Mouse (Mus musculus): ENCODE results near the gene Lbx1. TPM values are rescaled to one million over a fixed set of nuclear protein-coding genes. Genes with fewer than 3 reads are reported as not detected.
A peak's percentile ranks its signal among the peaks of the same experiment; 100 is the strongest.

Gene Lbx1
- polyA plus RNA-seq, 1 experiment from 2014 or later: not detected

DNA sequence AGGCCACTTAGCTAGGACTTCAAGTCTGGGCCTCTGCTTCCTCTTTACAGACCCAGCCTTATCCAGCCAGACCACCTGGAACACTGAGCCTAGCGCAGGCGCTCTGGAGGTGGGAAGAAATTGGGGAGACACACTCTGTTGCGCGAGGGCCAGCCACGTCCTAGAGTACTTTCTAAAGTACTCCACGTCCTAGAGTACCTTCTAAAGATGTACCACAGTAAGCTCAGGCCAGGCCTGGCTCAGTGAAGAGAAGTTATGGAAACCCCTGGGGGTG is 11.4 kb downstream of the Lbx1 start:
- no peaks in the 10 kb centered on the region for H3K9me3 ChIP-seq (replicated peaks; ENCODE audit: control insufficient read depth, low read length)
- peaks cover 89% of the 10 kb centered on the region for H3K27me3 ChIP-seq (replicated peaks; ENCODE audit: control insufficient read depth, insufficient read depth, low read length)
- H3K9ac ChIP-seq (ENCODE audit: low read length): no peak overlapping the region
- H3K27ac ChIP-seq (ENCODE audit: low read depth, low read length): no peak overlapping the region
- H3K36me3 ChIP-seq (ENCODE audit: control insufficient read depth, insufficient read depth, low read length): no peaks in the 10 kb centered on the region
- peak overlapping the region; percentile 1; the same call in 1 of the 2 replicates for H3K4me2 ChIP-seq (ENCODE audit: low read length)
- H3K4me1 ChIP-seq (ENCODE audit: control insufficient read depth, insufficient read depth, low read length): no peaks in the 10 kb centered on the region; the same call in 1 of the 2 replicates
- DNase-seq (ENCODE audit: low spot score) (no peak), ATAC-seq (no peak)
- WGBS: under 1% methylated on average over 6 of the region's 6 CpGs
- H3K4me3 ChIP-seq (ENCODE audit: low read depth, low read length): no peak overlapping the region

DNA sequence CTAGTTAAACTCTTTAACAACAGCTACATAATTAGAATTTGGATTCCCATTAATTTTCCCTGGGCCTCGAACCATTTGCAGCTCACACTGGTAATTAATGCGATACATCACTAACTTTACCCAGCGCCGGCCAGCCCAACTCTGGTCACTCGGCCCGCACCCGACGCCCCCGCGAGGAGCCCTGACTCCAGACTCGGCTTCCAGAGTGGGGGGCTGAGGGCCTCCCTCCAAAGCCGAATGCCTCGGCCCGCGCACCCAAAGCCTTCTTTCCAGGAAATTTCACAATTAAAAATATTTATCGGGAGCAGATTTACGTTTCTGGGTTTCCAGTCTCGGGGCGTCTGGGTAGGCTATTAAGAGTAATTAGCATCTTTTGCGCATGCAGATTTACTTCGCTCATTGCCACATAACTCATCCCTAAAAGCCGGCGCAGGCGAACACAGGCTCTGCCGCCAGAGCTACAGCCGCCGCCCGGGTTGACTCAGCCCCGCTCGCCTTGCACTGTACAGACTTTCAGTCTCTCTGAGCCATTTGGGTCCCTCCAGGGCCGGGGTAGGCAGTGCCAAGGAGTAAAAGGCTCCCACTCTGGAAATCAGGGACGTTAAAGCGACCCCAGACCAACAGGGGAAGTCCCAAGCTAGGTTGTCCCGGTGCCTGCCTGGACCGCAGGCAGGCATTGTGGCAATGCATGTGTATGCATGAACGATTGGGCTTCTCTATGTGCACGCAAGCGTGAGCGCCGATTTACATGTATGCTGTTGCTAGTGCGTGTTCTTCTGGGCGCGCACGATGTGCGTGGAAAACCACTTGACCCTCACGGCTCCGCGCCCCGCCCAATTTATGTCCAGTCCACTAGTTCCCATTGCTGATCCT is 12.0 kb downstream of the Lbx1 start:
- H3K4me1 ChIP-seq (ENCODE audit: control insufficient read depth, insufficient read depth, low read length): no peaks in the 10 kb centered on the region; the same call in 1 of the 2 replicates
- H3K36me3 ChIP-seq (ENCODE audit: control insufficient read depth, insufficient read depth, low read length): no peaks in the 10 kb centered on the region
- ATAC-seq (no peak), DNase-seq (ENCODE audit: low spot score) (no peak)
- no peaks in the 10 kb centered on the region for H3K9me3 ChIP-seq (replicated peaks; ENCODE audit: control insufficient read depth, low read length)
- H3K27me3 ChIP-seq (replicated peaks; ENCODE audit: control insufficient read depth, insufficient read depth, low read length): peaks cover 85% of the 10 kb centered on the region
- H3K9ac ChIP-seq (ENCODE audit: low read length): no peak overlapping the region
- no peak overlapping the region for H3K27ac ChIP-seq (ENCODE audit: low read depth, low read length)
- no peak overlapping the region for H3K4me3 ChIP-seq (ENCODE audit: low read depth, low read length)
- H3K4me2 ChIP-seq (ENCODE audit: low read length): peak overlapping the region; percentile 1; the same call in 1 of the 2 replicates
- 2% methylated on average over 49 of the region's 49 CpGs for WGBS

DNA sequence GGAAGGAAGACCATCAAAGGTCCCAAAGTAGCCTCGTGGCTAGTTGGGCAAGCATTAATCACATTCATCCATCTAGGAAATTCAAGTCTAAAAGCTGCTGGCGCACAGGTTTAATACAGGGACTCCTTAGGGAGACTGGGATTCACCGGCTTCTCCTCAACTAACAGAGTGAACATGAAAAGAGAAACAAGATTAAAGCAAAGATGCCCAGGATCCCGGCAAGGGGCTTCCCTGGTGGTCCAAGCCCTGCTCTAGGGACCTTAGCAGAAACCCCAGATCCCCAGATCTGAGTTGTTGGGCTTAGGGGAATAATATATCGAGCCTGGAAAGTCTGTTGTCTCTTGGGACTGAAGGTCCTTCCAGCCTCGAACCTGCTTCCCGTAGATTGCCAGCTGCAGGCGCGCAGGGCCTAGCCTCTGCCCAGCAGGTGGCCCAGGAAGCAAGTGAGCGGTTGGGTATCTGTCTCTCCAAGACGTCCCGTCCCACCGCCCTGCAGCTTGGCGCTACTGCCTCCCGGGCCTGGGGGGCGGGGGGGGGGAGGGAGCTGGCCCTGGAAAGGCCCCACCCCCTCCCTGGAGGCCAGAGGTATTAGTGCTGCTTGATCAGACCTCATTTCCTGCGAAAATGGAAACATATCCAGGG is 13.3 kb downstream of the Lbx1 start:
- Histone ChIP-seq H3K4me1 (ENCODE audit: control insufficient read depth, insufficient read depth, low read length) (no peaks in the 10 kb centered on the region; the same call in 1 of the 2 replicates), H3K4me2 (ENCODE audit: low read length) (no peak overlapping the region), H3K36me3 (ENCODE audit: control insufficient read depth, insufficient read depth, low read length) (no peaks in the 10 kb centered on the region), H3K4me3 (ENCODE audit: low read depth, low read length) (no peak overlapping the region), H3K9me3 (replicated peaks; ENCODE audit: control insufficient read depth, low read length) (no peaks in the 10 kb centered on the region), H3K9ac (ENCODE audit: low read length) (no peak overlapping the region), H3K27me3 (replicated peaks; ENCODE audit: control insufficient read depth, insufficient read depth, low read length) (peaks cover 74% of the 10 kb centered on the region), H3K27ac (ENCODE audit: low read depth, low read length) (no peak overlapping the region)
- WGBS: 4% methylated on average over 17 of the region's 17 CpGs
- DNase-seq (ENCODE audit: low spot score) (no peak), ATAC-seq (no peak)

DNA sequence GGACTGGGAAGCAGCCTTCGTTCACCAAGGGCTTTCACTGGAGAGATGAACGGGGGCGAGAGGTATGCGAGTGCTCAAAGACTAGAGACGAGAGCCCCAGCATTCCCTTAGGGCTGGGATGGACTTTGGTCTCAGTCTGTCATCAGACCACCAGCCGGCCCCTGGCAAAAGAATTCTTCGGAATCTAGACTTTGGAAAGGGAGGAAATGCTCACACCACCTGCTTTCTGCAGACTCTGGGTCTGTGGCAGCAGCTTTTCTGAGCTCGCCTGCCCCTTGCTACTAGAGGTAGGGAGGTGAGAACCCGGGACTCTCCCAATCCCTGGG is 14.2 kb downstream of the Lbx1 start:
- no peaks in the 10 kb centered on the region; the same call in 1 of the 2 replicates for H3K4me1 ChIP-seq (ENCODE audit: control insufficient read depth, insufficient read depth, low read length)
- no peak overlapping the region for H3K9ac ChIP-seq (ENCODE audit: low read length)
- peaks cover 66% of the 10 kb centered on the region for H3K27me3 ChIP-seq (replicated peaks; ENCODE audit: control insufficient read depth, insufficient read depth, low read length)
- under 1% methylated on average over 9 of the region's 9 CpGs for WGBS
- H3K4me3 ChIP-seq (ENCODE audit: low read depth, low read length): peak overlapping the region; percentile 24; the same call in 1 of the 2 replicates
- ATAC-seq (no peak), DNase-seq (ENCODE audit: low spot score) (no peak)
- H3K4me2 ChIP-seq (ENCODE audit: low read length): peak overlapping the region; percentile 55
- H3K9me3 ChIP-seq (replicated peaks; ENCODE audit: control insufficient read depth, low read length): no peaks in the 10 kb centered on the region
- H3K36me3 ChIP-seq (ENCODE audit: control insufficient read depth, insufficient read depth, low read length): no peaks in the 10 kb centered on the region
- no peak overlapping the region for H3K27ac ChIP-seq (ENCODE audit: low read depth, low read length)

DNA sequence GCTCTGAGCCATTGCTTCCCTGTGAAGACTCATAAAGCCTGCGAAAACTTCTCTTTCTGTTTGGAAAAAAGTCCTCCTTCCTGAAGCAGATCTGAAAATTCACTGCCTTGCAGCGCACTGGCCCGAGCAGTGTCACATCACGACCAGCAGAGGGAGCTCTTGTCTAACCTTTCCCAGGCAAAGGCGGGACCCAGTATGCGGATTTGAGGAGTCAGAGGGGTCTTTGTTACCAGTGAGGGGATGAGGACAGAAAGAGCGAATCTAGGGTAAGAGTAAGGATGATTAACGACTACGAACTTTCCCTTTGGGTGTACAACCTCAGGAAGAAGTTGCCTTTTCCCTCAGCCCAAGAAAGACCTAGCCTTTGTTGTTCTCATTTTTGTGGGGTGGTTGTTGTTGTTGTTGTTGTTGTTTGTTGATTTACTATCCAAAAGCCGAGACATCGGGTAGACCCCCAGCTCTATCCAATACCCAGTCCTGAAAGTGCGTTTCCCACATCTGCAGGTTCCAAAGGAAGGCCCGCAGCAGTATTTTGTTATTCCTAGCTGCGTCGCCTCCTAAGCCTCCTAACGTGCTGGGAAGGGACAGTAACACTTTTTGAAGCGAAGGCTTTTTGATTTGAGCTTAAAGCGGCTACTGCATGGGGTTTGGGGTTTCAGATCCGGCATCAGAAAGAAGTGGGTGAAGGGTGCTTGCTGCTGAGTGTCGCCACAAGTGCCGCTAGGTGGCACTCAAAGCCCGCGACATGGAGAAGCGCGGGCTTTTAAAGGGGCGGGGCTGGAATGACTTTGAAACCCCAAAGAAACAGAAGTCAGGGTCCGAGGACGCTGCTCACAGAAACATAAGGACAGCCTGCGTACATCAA is 14.8 kb downstream of the Lbx1 start:
- no peaks in the 10 kb centered on the region for H3K9me3 ChIP-seq (replicated peaks; ENCODE audit: control insufficient read depth, low read length)
- peaks cover 60% of the 10 kb centered on the region for H3K27me3 ChIP-seq (replicated peaks; ENCODE audit: control insufficient read depth, insufficient read depth, low read length)
- 3% methylated on average over 29 of the region's 29 CpGs for WGBS
- no peak overlapping the region for H3K27ac ChIP-seq (ENCODE audit: low read depth, low read length)
- ATAC-seq (peak; percentile 90), DNase-seq (ENCODE audit: low spot score) (peak; percentile 92)
- H3K9ac ChIP-seq (ENCODE audit: low read length): peak overlapping the region; percentile 49
- no peaks in the 10 kb centered on the region; the same call in 1 of the 2 replicates for H3K4me1 ChIP-seq (ENCODE audit: control insufficient read depth, insufficient read depth, low read length)
- peak overlapping the region; percentile 24 for H3K4me3 ChIP-seq (ENCODE audit: low read depth, low read length)
- H3K36me3 ChIP-seq (ENCODE audit: control insufficient read depth, insufficient read depth, low read length): no peaks in the 10 kb centered on the region
- peak overlapping the region; percentile 55 for H3K4me2 ChIP-seq (ENCODE audit: low read length)

DNA sequence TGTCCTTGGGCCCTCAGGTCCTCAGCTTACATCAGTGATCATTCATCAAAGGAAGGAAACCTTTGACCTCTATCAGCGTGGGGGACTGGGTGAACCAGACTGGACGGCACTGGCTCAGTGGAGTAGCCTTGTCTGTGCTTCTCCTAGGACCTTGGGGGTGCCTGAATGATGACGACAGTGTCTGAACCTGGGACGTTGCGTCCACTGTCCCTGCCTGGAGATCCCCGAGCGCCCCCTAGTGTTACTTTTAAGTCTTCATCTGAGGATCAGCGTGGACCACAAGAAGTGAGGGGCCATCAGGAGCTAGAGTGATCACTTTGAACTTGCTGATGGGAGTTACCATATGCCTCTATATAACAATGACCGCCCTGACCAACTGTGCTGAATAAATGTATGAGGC is 19.4 kb downstream of the Lbx1 start:
- Histone ChIP-seq H3K9me3 (replicated peaks; ENCODE audit: control insufficient read depth, low read length) (no peaks in the 10 kb centered on the region), H3K9ac (ENCODE audit: low read length) (no peak overlapping the region), H3K4me3 (ENCODE audit: low read depth, low read length) (no peak overlapping the region), H3K4me1 (ENCODE audit: control insufficient read depth, insufficient read depth, low read length) (no peaks in the 10 kb centered on the region; the same call in 1 of the 2 replicates), H3K4me2 (ENCODE audit: low read length) (no peak overlapping the region), H3K27ac (ENCODE audit: low read depth, low read length) (no peak overlapping the region), H3K36me3 (ENCODE audit: control insufficient read depth, insufficient read depth, low read length) (no peaks in the 10 kb centered on the region), H3K27me3 (replicated peaks; ENCODE audit: control insufficient read depth, insufficient read depth, low read length) (peaks cover 14% of the 10 kb centered on the region)
- WGBS: 2% methylated on average over 9 of the region's 9 CpGs
- ATAC-seq: peak; percentile 28; the same call in 1 of the 2 replicates
- DNase-seq (ENCODE audit: low spot score): peak; percentile 69

DNA sequence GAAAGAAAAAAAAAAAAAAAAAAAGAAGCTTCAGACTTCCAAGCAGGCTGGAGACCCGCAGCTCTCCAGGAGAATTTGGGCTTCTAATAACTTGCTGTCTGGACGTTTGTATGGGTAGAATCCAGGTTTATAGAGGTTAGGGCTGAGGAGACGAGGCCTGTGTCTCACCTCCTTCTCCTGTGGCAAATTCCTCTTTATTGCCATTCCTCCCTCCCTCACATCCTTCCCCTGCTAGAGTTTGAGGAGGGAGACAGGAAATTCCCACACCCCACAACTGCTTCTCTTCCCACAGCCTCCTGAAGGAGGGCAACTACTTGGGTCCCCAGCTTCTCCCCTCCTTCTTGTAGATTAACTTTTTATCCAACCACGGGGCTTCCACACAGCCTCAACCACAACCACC is 20.2 kb downstream of the Lbx1 start:
- no peak overlapping the region for H3K27ac ChIP-seq (ENCODE audit: low read depth, low read length)
- 87% methylated on average over 4 of the region's 4 CpGs for WGBS
- H3K36me3 ChIP-seq (ENCODE audit: control insufficient read depth, insufficient read depth, low read length): no peaks in the 10 kb centered on the region
- ATAC-seq: no peak
- no peak overlapping the region for H3K4me2 ChIP-seq (ENCODE audit: low read length)
- no peak overlapping the region for H3K9ac ChIP-seq (ENCODE audit: low read length)
- H3K27me3 ChIP-seq (replicated peaks; ENCODE audit: control insufficient read depth, insufficient read depth, low read length): 0 out of 2 replicates have a peak, but pooled peaks cover 11% of the 10 kb centered on the region
- no peak for DNase-seq (ENCODE audit: low spot score)
- H3K4me1 ChIP-seq (ENCODE audit: control insufficient read depth, insufficient read depth, low read length): no peaks in the 10 kb centered on the region
- H3K4me3 ChIP-seq (ENCODE audit: low read depth, low read length): no peak overlapping the region
- H3K9me3 ChIP-seq (replicated peaks; ENCODE audit: control insufficient read depth, low read length): no peaks in the 10 kb centered on the region

DNA sequence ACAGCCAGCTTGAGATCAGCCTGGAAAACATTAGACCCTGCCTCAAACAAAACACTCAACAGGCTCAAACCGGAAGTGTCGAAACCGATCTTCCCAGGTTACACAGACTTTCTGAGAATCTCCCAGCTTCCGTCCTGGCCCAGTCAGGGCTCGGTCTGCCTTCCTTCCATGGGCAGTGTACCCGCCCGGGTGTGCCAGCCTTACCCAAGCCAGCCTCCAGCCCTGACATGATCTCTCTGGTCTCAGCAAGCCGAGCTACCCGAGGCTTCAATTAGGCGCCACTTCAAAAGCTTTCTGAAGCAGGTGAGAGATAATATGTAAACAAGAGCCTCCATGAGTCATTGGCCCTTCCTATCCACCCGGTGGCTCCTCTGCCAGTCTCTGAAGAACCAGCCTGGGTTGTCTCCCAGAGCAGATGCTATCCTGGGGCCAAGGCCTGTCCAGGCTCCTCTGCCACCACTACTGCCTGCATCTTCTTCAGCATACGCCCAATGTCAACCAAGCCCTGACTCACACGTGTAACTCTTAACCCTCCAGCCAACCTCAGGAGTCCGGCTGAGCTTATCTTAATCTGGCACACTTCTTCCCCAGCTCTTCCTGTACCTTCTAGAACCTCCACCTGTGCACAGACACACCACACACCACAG is 25.7 kb downstream of the Lbx1 start:
- Histone ChIP-seq H3K27ac (ENCODE audit: low read depth, low read length) (no peak overlapping the region), H3K27me3 (replicated peaks; ENCODE audit: control insufficient read depth, insufficient read depth, low read length) (no peaks in the 10 kb centered on the region), H3K9me3 (replicated peaks; ENCODE audit: control insufficient read depth, low read length) (no peaks in the 10 kb centered on the region), H3K9ac (ENCODE audit: low read length) (no peak overlapping the region), H3K4me3 (ENCODE audit: low read depth, low read length) (no peak overlapping the region), H3K4me1 (ENCODE audit: control insufficient read depth, insufficient read depth, low read length) (no peaks in the 10 kb centered on the region), H3K4me2 (ENCODE audit: low read length) (no peak overlapping the region), H3K36me3 (ENCODE audit: control insufficient read depth, insufficient read depth, low read length) (no peaks in the 10 kb centered on the region)
- ATAC-seq (no peak), DNase-seq (ENCODE audit: low spot score) (no peak)
- WGBS: 86% methylated on average over 14 of the region's 14 CpGs
